Mouse (Mus musculus) gastrocnemius, postnatal 36 days (tissue): ENCODE measurements around the gene Cd52. TPM values are rescaled to one million over a fixed set of nuclear protein-coding genes. Genes with fewer than 3 reads are reported as not detected.
A peak's percentile ranks its signal among the peaks of the same experiment; 100 is the strongest.

ENCODE experiments used
- DNase-seq, 2 experiments: peaks; one replicate each; pipeline ENCODE4 v3.0.0; 2022
- intact Hi-C: fragments of 180-260 bp; cut with DNase I; formaldehyde crosslinking; loops from one replicate; pipeline ENCODE4 v1.15.1; 2025
- total RNA-seq, 2 experiments: library from RNA; stranded (reverse); gene quantifications; 2 replicates each; pipeline ENCODE4 v1.2.3; 2021

Cd52 gene
- total RNA-seq, 2 experiments from 2014 or later: 1.1 to 1.9 TPM

GRCm38 (mm10) chr4:134120192-134120805 is 25.4 kb upstream of the Cd52 start:
- intact Hi-C loops: no loop called here

GRCm38 (mm10) chr4:134119644-134120043 is 24.8 kb upstream of the Cd52 start:
- intact Hi-C loops: no loop called here
- DNase-seq: no peak

More at GRCm38 (mm10) chr4:134120192-134120805, 25.4 kb upstream of the Cd52 start:
- no peak for DNase-seq

- intact Hi-C loops: no loop called here
- no peak for DNase-seq
These were observed 24.2 kb upstream of the Cd52 start for GRCm38 (mm10) chr4:134119042-134119441.

GRCm38 (mm10) chr4:134118126-134118800 is 23.4 kb upstream of the Cd52 start:
- no peak for DNase-seq
- intact Hi-C loops: no loop called here

- DNase-seq: no peak
- intact Hi-C loops: no loop called here
These were observed 22.1 kb upstream of the Cd52 start for GRCm38 (mm10) chr4:134117012-134117411.

- no peak for DNase-seq
- intact Hi-C loops: no loop called here
These were observed 21.6 kb upstream of the Cd52 start for GRCm38 (mm10) chr4:134116501-134116900.

- DNase-seq: no peak
- intact Hi-C loops: no loop called here
These were observed 20.6 kb upstream of the Cd52 start for GRCm38 (mm10) chr4:134115215-134116144.

- intact Hi-C loops: no loop called here
- DNase-seq: no peak
These were observed 19.2 kb upstream of the Cd52 start for GRCm38 (mm10) chr4:134114038-134114437.

- intact Hi-C loops: no loop called here
- no peak for DNase-seq
These were observed 18.6 kb upstream of the Cd52 start for GRCm38 (mm10) chr4:134113356-134113994.

- intact Hi-C loops: no loop called here
These were observed 17.5 kb upstream of the Cd52 start for GRCm38 (mm10) chr4:134112403-134112802.

GRCm38 (mm10) chr4:134110653-134111052 is 15.8 kb upstream of the Cd52 start:
- intact Hi-C loops: no loop called here
- no peak for DNase-seq

More at GRCm38 (mm10) chr4:134112403-134112802, 17.5 kb upstream of the Cd52 start:
- no peak for DNase-seq

GRCm38 (mm10) chr4:134108196-134108595 is 13.3 kb upstream of the Cd52 start:
- intact Hi-C loops: no loop called here
- no peak for DNase-seq

- intact Hi-C loops: no loop called here
- no peak for DNase-seq
These were observed 12.8 kb upstream of the Cd52 start for GRCm38 (mm10) chr4:134107730-134108129.

- intact Hi-C loops: no loop called here
- no peak for DNase-seq
These were observed 11.2 kb upstream of the Cd52 start for GRCm38 (mm10) chr4:134106105-134106504.

- no peak for DNase-seq
- intact Hi-C loops: no loop called here
These were observed 7.8 kb upstream of the Cd52 start for GRCm38 (mm10) chr4:134102742-134103119.

- intact Hi-C loops: no loop called here
- peak; percentile 68 to 70 for DNase-seq
These were observed 7.3 kb upstream of the Cd52 start, which contains the start of gene Ubxn11 for GRCm38 (mm10) chr4:134101979-134102741. Gene Ubxn11 (plus strand): TSS chr4:134102570.

GRCm38 (mm10) chr4:134100245-134100644 is 5.4 kb upstream of the Cd52 start:
- no peak for DNase-seq
- intact Hi-C loops: no loop called here

GRCm38 (mm10) chr4:134098628-134099027 is 3.7 kb upstream of the Cd52 start:
- no peak for DNase-seq
- intact Hi-C loops: no loop called here

GRCm38 (mm10) chr4:134097015-134097608 is 2.2 kb upstream of the Cd52 start:
- intact Hi-C loops: no loop called here
- DNase-seq: no peak

- DNase-seq: no peak
- intact Hi-C loops: no loop called here
These were observed 1.2 kb upstream of the Cd52 start for GRCm38 (mm10) chr4:134096120-134096519.
